Mouse (Mus musculus) G1E (cell line): ENCODE data around the gene Msx1.

Experiments
- CTCF ChIP-seq: IDR thresholded peaks from 2 replicates; pipeline ENCODE4 v1.5.1; 2012; ENCODE audit warnings: low read depth, low read length, inconsistent platforms, mixed read lengths
- GATA1 ChIP-seq: IDR thresholded peaks from 2 replicates; pipeline ENCODE4 v1.6.1; 2012; ENCODE audit warnings: borderline replicate concordance, low read length, inconsistent platforms, mixed read lengths

DNA sequence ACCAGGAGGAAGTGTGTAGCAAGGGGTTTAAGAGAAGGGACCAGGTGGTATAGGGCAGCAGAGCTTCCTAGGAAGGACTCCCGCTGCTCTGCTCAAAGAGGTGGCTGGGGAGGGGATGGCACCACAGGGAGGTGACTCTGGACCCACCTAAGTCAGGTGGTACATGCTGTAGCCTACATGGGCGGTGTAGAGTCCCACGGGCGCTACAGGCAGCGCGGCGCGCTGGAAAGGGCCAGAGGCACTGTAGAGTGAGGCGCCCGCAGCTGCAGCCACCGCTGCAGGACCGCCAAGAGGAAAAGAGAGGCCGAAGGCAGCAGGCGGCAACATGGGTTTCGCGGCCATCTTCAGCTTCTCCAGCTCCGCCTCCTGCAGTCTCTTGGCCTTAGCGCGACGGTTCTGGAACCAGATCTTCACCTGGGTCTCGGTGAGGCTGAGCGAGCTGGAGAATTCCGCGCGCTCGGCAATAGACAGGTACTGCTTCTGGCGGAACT is 3.2 kb downstream of the Msx1 start:
- TF ChIP-seq CTCF (no peak), GATA1 (no peak)
